Mouse (Mus musculus): ENCODE data around the gene Mybpc2. TPM values are rescaled to one million over a fixed set of nuclear protein-coding genes. Genes with fewer than 3 reads are reported as not detected.

Mybpc2 gene
- polyA plus RNA-seq, 1 experiment from 2014 or later, result 0.12 TPM

DNA sequence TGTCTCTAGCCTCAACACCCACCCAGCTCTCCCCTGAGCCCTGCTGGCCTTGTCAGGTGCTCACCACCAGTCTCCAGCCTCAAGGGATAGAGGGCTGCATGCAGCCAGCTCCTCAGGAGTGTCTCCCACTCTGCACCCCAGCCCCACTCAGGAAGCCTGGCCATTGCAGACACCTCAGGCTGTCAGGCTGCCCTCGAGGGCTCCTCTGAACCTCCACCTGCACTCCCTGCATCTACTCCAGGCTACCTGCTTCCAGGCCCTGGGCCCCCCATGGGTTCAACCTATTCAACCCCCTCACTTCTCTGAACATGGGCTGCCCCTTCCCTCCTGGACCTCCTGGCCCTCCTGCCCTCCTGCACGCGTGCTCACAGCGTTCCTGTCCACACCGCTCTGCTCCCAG is 33.1 kb downstream of the Mybpc2 start:
- Histone ChIP-seq H3K4me2 (replicated peaks; ENCODE audit: low read depth, low read length) (no peak overlapping the region), H3K9ac (replicated peaks; ENCODE audit: low read length) (no peak overlapping the region), H3K27me3 (ENCODE audit: insufficient read depth, low read length) (no peaks in the 10 kb centered on the region), H3K36me3 (ENCODE audit: insufficient read depth, low read length) (peaks cover 44% of the 10 kb centered on the region), H3K4me3 (ENCODE audit: low read length) (no peak overlapping the region), H3K9me3 (ENCODE audit: low read length) (no peaks in the 10 kb centered on the region), H3K27ac (ENCODE audit: low read length) (no peak overlapping the region), H3K4me1 (ENCODE audit: insufficient read depth, low read length) (peaks cover 10% of the 10 kb centered on the region)
- no peak for ATAC-seq (ENCODE audit: low FRiP score, low TSS enrichment)
- 94% methylated on average over 5 of the region's 5 CpGs for WGBS

DNA sequence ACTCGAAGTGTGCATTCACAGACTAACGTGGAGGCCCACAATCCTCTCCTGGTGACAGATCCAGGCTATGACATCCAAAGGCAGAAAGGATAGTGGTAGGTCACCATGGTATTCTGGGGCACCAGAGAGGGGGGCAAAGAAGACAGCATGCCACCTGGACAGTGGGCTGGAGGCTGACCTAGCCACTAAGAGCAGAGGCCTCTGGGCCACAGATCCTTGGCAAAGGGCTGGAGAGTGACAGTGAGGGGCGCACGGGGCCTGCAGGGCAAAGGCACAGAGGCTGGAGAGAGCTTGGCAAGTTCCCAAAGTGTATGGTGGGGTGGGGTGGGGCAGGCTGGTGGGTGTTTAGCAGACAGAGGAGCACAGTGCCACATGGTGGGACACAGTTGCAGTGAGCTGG is 34.2 kb downstream of the Mybpc2 start:
- Histone ChIP-seq H3K9me3 (ENCODE audit: low read length) (no peaks in the 10 kb centered on the region), H3K4me2 (replicated peaks; ENCODE audit: low read depth, low read length) (no peak overlapping the region), H3K9ac (replicated peaks; ENCODE audit: low read length) (no peak overlapping the region), H3K36me3 (ENCODE audit: insufficient read depth, low read length) (peaks cover 44% of the 10 kb centered on the region), H3K4me3 (ENCODE audit: low read length) (no peak overlapping the region), H3K27ac (ENCODE audit: low read length) (no peak overlapping the region), H3K4me1 (ENCODE audit: insufficient read depth, low read length) (peaks cover 4% of the 10 kb centered on the region), H3K27me3 (ENCODE audit: insufficient read depth, low read length) (no peaks in the 10 kb centered on the region)
- 97% methylated on average over 4 of the region's 4 CpGs for WGBS
- no peak for ATAC-seq (ENCODE audit: low FRiP score, low TSS enrichment)

DNA sequence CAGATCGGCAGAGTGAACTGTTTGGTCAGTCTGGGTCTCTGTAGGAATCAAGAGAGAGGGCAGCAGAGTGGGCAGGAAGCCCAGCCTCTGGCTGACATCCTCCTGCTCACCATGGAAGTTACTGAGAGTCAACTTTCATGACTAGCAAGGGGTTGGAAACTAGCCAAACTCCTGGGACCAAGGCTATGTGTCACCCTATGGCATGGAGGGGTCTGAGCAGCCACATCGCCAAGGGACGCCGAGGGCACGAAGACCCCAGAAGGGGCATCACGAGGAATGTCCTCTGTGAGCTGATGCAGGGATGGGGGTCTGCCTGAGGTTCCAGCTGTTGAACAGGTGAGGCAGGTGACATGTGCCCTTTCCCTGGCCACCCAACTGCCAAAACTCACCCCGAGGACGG is 35.9 kb downstream of the Mybpc2 start:
- no peaks in the 10 kb centered on the region for H3K9me3 ChIP-seq (ENCODE audit: low read length)
- H3K4me3 ChIP-seq (ENCODE audit: low read length), result no peak overlapping the region
- no peak for ATAC-seq (ENCODE audit: low FRiP score, low TSS enrichment)
- H3K9ac ChIP-seq (replicated peaks; ENCODE audit: low read length), result no peak overlapping the region
- no peaks in the 10 kb centered on the region for H3K27me3 ChIP-seq (ENCODE audit: insufficient read depth, low read length)
- no peak overlapping the region for H3K27ac ChIP-seq (ENCODE audit: low read length)
- 95% methylated on average over 8 of the region's 8 CpGs for WGBS
- peaks cover 44% of the 10 kb centered on the region for H3K36me3 ChIP-seq (ENCODE audit: insufficient read depth, low read length)
- no peaks in the 10 kb centered on the region for H3K4me1 ChIP-seq (ENCODE audit: insufficient read depth, low read length)
- H3K4me2 ChIP-seq (replicated peaks; ENCODE audit: low read depth, low read length), result no peak overlapping the region

DNA sequence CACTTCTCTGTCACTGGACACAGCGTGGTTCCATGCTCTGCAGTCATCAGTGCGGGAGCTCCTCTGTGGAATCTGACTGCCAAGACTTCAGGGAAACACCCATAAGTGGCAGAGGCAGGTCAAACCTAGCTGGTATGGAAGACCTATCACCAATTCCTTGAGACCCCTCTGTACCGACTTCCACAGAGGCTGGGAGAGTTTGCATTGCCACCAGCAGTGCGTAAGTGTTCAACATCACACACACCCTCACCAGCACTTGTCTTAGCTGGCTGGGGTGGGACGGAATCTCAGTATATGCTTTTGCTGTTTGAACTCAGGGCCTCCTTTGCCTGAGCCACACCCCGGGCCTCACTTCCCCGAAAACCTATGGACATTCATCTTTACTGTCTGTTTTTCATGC is 36.5 kb downstream of the Mybpc2 start:
- H3K36me3 ChIP-seq (ENCODE audit: insufficient read depth, low read length), result peaks cover 40% of the 10 kb centered on the region
- no peak overlapping the region for H3K4me3 ChIP-seq (ENCODE audit: low read length)
- no peak for ATAC-seq (ENCODE audit: low FRiP score, low TSS enrichment)
- H3K27me3 ChIP-seq (ENCODE audit: insufficient read depth, low read length), result peaks cover 3% of the 10 kb centered on the region; the same call in 1 of the 2 replicates
- no peak overlapping the region for H3K9ac ChIP-seq (replicated peaks; ENCODE audit: low read length)
- 90% methylated on average over 7 of the region's 7 CpGs for WGBS
- no peaks in the 10 kb centered on the region for H3K9me3 ChIP-seq (ENCODE audit: low read length)
- H3K27ac ChIP-seq (ENCODE audit: low read length), result no peak overlapping the region
- H3K4me2 ChIP-seq (replicated peaks; ENCODE audit: low read depth, low read length), result no peak overlapping the region
- H3K4me1 ChIP-seq (ENCODE audit: insufficient read depth, low read length), result no peaks in the 10 kb centered on the region

DNA sequence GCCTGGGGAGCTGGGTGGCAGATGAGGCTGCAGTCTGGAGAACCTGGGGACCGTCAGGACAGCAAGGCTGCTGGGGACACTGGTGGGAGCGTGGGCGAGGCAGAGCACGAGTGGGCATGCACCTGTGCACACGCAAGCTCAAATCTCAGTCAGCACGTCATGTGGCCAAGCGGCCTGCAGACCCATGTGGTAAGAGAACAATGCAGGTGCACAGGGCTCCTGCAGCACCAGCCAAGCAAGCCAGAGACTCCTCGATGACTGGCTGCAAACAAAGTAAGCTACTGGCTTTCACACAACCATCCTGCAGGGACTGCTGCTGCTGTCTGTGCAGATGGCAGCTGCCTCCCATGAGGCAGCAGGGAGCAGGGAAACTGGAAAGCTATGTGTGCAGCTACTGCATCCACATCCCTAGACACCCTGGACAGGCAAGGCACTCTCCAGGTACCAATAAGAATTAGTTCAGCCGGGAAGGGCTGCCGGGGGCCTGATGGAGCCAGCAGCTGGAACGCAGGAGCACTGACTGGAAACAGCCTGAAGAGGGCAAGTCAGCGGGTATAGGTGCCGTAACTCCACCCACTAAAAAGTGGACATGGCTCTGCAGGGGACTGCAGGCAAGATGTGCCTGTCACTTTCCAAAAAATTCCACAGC is 37.4 kb downstream of the Mybpc2 start:
- Histone ChIP-seq H3K27ac (ENCODE audit: low read length) (no peak overlapping the region), H3K4me1 (ENCODE audit: insufficient read depth, low read length) (no peaks in the 10 kb centered on the region), H3K4me3 (ENCODE audit: low read length) (no peak overlapping the region), H3K36me3 (ENCODE audit: insufficient read depth, low read length) (peaks cover 31% of the 10 kb centered on the region), H3K9me3 (ENCODE audit: low read length) (no peaks in the 10 kb centered on the region), H3K4me2 (replicated peaks; ENCODE audit: low read depth, low read length) (no peak overlapping the region), H3K9ac (replicated peaks; ENCODE audit: low read length) (no peak overlapping the region), H3K27me3 (ENCODE audit: insufficient read depth, low read length) (peaks cover 12% of the 10 kb centered on the region)
- no peak for ATAC-seq (ENCODE audit: low FRiP score, low TSS enrichment)
- WGBS, result 67% methylated on average over 13 of the region's 13 CpGs

DNA sequence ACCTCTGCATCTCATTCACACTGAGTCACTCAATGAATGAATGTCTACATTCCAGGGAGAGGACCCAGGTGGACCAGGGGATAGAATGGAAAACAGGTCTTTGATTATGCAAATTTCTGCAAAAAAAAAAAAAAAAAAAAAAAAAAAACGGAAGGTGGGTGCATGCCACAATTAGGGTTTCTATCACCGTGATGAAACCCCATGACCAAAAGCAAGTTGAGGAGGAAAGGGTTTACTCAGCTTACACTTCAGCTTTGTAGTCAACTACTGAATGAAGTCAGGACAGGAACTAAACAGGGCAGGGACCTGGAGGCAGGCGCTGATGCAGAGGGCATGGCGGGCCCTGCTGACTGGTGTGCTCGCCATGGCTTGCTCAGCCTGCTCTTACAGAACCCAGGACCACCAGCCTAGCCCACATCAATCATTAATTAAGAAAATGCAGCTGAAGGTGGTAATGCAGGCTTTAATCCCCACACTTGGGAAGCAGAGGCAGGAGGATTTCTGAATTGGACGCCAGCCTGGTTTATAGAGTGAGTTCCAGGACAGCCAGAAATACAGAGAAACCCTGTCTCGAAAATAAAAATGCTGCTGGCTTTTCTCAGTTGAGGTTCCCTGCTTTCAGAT is 38.8 kb downstream of the Mybpc2 start:
- ATAC-seq (ENCODE audit: low FRiP score, low TSS enrichment), result no peak
- 80% methylated on average over 6 of the region's 7 CpGs for WGBS

DNA sequence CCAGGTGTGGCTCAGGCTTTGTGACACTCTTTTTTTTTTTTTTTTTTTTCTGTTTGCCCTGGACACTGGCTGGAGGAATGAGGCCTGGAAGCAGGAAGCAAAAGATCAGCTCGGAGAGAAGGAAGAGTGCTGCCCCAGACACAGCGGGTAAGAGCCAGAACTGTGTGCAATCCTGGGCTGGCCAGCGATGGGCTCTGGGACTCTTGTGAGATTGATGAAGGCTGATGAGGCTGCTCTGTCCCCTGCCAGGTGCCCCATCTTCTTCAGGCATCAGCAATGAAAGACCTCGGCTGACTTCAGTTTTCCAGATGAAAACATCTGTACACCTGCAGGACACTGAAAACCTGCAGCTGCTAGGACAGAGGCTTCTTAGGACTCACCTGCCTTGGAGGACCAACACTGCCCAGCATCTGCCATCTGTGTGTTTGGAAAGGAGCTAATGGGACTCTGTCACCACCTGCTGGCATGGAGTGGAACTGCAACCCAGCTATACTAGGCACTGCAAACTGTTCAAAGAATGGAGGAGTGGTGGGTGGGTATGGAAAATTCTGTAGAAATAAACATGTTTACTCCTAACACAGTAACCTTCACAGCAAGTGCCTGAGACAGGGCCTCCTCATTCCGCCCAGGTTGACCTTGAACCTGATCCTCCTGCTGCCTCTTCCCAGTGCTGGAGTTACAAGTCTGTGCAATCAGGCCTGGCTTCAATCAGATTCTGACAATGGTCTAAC is 39.5 kb downstream of the Mybpc2 start:
- Histone ChIP-seq H3K27ac (ENCODE audit: low read length) (no peak overlapping the region), H3K4me3 (ENCODE audit: low read length) (no peak overlapping the region), H3K9ac (replicated peaks; ENCODE audit: low read length) (no peak overlapping the region), H3K27me3 (ENCODE audit: insufficient read depth, low read length) (peaks cover 22% of the 10 kb centered on the region), H3K9me3 (ENCODE audit: low read length) (no peaks in the 10 kb centered on the region), H3K4me2 (replicated peaks; ENCODE audit: low read depth, low read length) (no peak overlapping the region), H3K4me1 (ENCODE audit: insufficient read depth, low read length) (no peaks in the 10 kb centered on the region), H3K36me3 (ENCODE audit: insufficient read depth, low read length) (peaks cover 11% of the 10 kb centered on the region; the same call in 1 of the 2 replicates)
- 31% methylated on average over 5 of the region's 5 CpGs for WGBS
- ATAC-seq (ENCODE audit: low FRiP score, low TSS enrichment), result peak; percentile 55

More for the DNA sequence above, 38.8 kb downstream of the Mybpc2 start:
- no peak overlapping the region for H3K4me3 ChIP-seq (ENCODE audit: low read length)
- no peak overlapping the region for H3K4me2 ChIP-seq (replicated peaks; ENCODE audit: low read depth, low read length)
- peaks cover 18% of the 10 kb centered on the region for H3K27me3 ChIP-seq (ENCODE audit: insufficient read depth, low read length)
- H3K36me3 ChIP-seq (ENCODE audit: insufficient read depth, low read length), result peaks cover 18% of the 10 kb centered on the region; the same call in 1 of the 2 replicates
- no peaks in the 10 kb centered on the region for H3K9me3 ChIP-seq (ENCODE audit: low read length)
- H3K27ac ChIP-seq (ENCODE audit: low read length), result no peak overlapping the region
- no peaks in the 10 kb centered on the region for H3K4me1 ChIP-seq (ENCODE audit: insufficient read depth, low read length)
- H3K9ac ChIP-seq (replicated peaks; ENCODE audit: low read length), result no peak overlapping the region

DNA sequence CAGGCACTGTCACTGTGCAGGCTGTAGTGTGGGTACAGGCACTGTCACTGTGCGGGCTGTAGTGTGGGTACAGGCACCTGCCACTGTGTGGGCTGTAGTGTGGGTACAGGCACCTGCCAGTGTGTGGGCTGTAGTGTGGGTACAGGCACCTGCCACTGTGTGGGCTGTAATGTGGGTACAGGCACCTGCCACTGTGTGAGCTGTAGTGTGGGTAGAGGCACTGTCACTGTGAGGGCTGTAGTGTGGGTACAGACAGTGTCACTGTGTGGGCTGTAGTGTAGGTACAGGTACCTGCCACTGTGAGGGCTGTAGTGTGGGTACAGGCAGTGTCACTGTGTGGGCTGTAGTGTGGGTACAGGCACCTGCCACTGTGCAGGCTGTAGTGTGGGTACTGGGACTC is 40.3 kb downstream of the Mybpc2 start:
- H3K4me1 ChIP-seq (ENCODE audit: insufficient read depth, low read length), result no peaks in the 10 kb centered on the region
- no peak overlapping the region for H3K27ac ChIP-seq (ENCODE audit: low read length)
- no peak overlapping the region for H3K4me2 ChIP-seq (replicated peaks; ENCODE audit: low read depth, low read length)
- H3K36me3 ChIP-seq (ENCODE audit: insufficient read depth, low read length), result peaks cover 5% of the 10 kb centered on the region; the same call in 1 of the 2 replicates
- H3K4me3 ChIP-seq (ENCODE audit: low read length), result no peak overlapping the region
- H3K9me3 ChIP-seq (ENCODE audit: low read length), result no peaks in the 10 kb centered on the region
- WGBS, result 100% methylated on average over 1 of the region's 1 CpGs
- H3K9ac ChIP-seq (replicated peaks; ENCODE audit: low read length), result no peak overlapping the region
- peaks cover 30% of the 10 kb centered on the region for H3K27me3 ChIP-seq (ENCODE audit: insufficient read depth, low read length)
- no peak for ATAC-seq (ENCODE audit: low FRiP score, low TSS enrichment)

DNA sequence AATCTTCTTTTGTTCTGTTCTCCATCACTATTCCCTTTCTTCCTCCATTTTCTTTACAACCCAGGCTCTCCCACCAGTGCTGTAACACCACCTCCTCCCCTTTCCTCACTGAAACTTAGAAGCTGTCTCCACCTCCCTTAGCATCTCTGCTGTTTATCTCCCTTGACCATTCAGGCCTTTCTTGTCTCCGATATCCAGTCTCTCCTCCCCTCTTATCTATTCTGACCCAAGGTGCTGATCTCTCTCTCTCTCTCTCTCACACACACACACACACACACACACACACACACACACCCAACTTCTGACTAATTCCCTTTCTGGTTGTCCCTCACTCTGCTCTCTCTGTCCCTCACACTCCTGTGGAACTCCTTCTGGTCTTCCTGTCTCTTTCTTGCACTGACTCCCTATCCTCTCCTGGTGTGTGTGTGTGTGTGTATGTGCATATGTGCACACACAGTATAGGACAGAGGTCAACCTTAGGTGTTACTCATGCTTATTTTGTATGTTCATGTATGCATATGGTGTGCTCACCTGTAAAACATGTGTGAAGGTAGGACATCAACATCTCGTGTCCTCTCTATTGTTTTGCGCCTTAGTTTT is 41.5 kb downstream of the Mybpc2 start:
- H3K4me1 ChIP-seq (ENCODE audit: insufficient read depth, low read length), result no peaks in the 10 kb centered on the region
- no peak overlapping the region for H3K4me3 ChIP-seq (ENCODE audit: low read length)
- H3K9me3 ChIP-seq (ENCODE audit: low read length), result no peaks in the 10 kb centered on the region
- no peak for ATAC-seq (ENCODE audit: low FRiP score, low TSS enrichment)
- WGBS, result 54% methylated on average over 3 of the region's 3 CpGs
- peaks cover 36% of the 10 kb centered on the region for H3K27me3 ChIP-seq (ENCODE audit: insufficient read depth, low read length)
- no peak overlapping the region for H3K9ac ChIP-seq (replicated peaks; ENCODE audit: low read length)
- no peak overlapping the region for H3K27ac ChIP-seq (ENCODE audit: low read length)
- H3K4me2 ChIP-seq (replicated peaks; ENCODE audit: low read depth, low read length), result no peak overlapping the region
- no peaks in the 10 kb centered on the region for H3K36me3 ChIP-seq (ENCODE audit: insufficient read depth, low read length)
